Mouse (Mus musculus): ENCODE measurements around the gene Lpo. TPM values are rescaled to one million over a fixed set of nuclear protein-coding genes. Genes with fewer than 3 reads are reported as not detected.

Lpo gene
- total RNA-seq, 1 experiment from 2014 or later, result not detected

DNA sequence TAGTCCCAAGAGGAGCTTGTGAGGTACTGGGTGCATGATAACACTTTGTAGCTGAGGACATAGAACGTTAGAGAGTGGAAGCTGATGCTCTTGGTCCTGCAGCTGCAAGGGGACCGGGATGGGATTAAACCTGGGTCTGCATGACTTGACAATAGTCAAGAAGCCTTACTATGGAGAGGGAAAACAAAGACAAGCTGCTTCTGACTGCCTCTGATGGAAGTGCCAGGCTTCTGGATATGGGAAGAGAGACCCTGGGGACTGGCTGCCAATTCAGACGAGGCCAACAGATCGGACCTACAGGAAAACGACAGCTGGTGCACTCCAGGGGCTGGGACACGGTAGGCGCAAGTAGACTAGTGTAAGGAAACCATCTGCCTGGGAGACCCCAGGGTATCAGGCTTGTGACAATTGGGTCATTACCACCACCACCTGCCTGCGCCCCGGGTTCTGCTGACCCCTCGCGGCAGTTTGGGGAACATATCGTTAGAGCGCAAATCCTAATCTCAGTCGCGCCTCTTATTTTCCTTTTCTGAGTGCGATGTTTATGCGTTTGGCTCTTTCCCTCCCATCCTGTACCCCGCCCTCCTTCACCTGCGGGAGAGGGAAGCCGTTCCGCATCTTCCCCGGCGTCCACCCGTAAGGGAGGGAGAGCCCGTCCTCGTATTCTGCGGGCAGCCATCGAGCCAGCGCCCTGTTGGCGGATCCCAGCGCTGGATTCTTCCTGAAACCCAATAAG lies 11.2 kb downstream of the Lpo start:
- peak; percentile 68 to 74 for ATAC-seq (replicated peaks in 1 of 2; ENCODE audit: insufficient read depth in 1 of 2, low FRiP score in 2 of 2, low TSS enrichment in 1 of 2, low read depth in 1 of 2, poor library complexity in 2 of 2, severe bottlenecking in 2 of 2)

DNA sequence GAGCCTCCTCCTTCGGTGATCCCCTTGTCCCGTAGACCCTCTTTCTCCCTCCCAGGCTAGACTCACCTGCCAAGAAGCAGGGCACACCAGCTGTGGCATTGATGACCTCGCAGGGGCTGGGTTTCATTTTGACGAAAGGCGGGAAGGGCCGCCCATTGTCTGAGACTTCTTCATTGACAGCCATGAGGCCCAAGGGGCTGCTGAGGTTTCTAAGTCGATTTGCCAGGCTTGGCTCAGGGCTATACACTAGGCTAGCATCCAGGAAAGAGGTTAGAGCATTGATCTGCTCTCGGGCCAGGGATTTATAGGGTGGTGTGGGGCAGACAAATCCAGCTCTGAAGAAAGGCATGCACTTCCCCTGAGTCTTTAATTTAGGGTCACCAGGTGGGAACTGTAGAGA lies 13.3 kb downstream of the Lpo start:
- no peak for ATAC-seq (replicated peaks in 1 of 2; ENCODE audit: insufficient read depth in 1 of 2, low FRiP score in 2 of 2, low TSS enrichment in 1 of 2, low read depth in 1 of 2, poor library complexity in 2 of 2, severe bottlenecking in 2 of 2)

DNA sequence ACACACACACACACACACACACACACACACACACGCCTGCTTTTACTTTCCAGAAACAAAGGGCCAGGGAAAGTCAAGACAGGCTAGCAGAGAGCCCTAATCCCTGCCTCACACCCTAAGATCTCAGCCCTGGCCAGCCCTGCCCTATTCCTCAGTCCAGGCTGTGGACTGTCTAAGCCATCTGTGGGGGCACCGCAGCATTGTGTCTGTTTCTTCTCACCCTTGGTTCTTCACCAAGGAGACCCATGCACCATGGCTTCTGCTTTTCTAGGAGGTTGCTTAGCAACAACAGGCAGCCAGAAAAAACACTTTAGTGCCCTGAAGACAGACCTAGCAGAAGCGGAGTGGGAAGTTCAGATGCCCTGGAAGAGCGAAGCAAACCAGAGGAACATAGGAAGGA lies 16.7 kb downstream of the Lpo start:
- ATAC-seq (replicated peaks in 1 of 2; ENCODE audit: insufficient read depth in 1 of 2, low FRiP score in 2 of 2, low TSS enrichment in 1 of 2, low read depth in 1 of 2, poor library complexity in 2 of 2, severe bottlenecking in 2 of 2), result peak; percentile 89 to 91

DNA sequence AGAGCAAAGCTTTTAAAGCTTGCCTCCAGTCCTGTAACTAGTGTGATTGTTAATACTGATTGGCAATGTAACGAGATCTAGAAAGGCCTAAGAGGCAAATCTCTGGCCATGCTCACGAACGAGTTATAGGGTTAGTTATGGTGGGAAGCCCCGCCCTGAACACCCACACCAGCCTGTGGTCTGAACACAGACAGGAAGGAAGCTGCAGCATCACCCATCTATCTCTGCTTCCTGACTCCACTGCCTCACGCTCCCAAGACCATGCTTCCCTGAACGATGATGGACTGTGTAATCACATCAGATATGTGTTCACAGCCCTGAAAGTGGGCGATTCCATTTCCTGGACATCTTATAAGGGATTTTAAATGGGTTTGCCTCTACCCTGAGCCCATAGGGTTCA lies 19.9 kb downstream of the Lpo start:
- ATAC-seq (replicated peaks in 1 of 2; ENCODE audit: insufficient read depth in 1 of 2, low FRiP score in 2 of 2, low TSS enrichment in 1 of 2, low read depth in 1 of 2, poor library complexity in 2 of 2, severe bottlenecking in 2 of 2), result peak in 1 of 2 experiments; percentile 49; a peak in 2 of 4 replicates

DNA sequence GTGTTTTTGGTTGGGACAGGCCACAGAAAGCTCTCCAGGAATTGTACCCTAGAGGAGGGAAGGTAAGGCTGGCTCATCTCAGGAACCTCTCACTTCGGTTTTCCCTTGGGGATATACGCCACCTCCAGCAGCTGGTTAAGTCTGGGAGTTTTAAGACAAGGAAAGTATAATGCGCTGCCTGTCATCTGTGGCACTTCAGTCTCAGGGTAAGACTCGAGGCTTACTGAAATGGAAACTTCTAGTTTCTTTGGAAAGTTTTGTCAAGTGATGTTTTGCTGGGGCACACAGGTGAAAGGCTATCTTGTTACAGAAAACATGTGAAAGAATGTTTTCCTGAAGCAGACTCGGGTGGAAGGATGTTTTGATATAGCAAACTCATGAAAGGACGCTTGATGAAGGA lies 20.7 kb downstream of the Lpo start:
- ATAC-seq (replicated peaks in 1 of 2; ENCODE audit: insufficient read depth in 1 of 2, low FRiP score in 2 of 2, low TSS enrichment in 1 of 2, low read depth in 1 of 2, poor library complexity in 2 of 2, severe bottlenecking in 2 of 2), result no peak

DNA sequence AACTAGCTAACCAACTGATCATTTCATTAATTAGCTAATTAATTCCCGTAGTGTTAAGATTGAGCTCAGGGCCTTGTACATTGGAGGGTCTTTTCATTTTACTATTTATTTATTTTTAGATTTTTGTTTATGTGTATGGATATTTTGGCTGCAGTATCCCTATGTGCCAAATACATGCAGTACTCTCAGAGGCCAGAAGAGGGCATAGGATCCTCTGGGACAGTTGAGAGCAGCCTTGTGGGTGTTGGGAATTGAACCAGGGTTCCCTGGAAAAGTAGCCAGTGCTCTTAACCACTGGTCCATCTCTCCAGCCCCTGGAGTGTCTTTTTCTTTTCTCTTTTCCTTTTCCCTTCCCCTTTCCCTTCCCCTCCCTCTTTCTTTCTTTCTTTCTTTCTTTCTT lies 22.6 kb downstream of the Lpo start:
- no peak for ATAC-seq (replicated peaks in 1 of 2; ENCODE audit: insufficient read depth in 1 of 2, low FRiP score in 2 of 2, low TSS enrichment in 1 of 2, low read depth in 1 of 2, poor library complexity in 2 of 2, severe bottlenecking in 2 of 2)

DNA sequence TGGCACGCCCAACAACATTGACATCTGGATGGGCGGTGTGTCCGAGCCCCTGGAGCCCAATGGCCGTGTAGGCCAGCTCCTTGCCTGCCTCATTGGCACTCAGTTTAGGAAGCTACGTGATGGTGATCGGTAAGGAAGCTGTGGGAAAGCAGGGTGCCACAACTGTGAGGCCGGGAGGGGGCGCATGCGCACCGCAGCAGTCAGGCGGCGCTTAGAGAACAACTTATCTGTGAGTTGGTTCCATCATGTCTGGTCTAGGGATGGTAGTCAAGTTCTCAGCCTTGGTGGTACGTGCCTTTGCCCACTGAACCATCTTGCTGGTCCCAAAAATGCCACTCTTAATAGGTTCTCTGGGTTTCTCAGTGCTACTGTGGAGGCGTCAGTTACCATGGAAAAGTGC lies 25.5 kb downstream of the Lpo start:
- 0 out of 4 replicates have a peak, but pooled peaks of 1 of the 2 experiments have one; percentile 31 for ATAC-seq (replicated peaks in 1 of 2; ENCODE audit: insufficient read depth in 1 of 2, low FRiP score in 2 of 2, low TSS enrichment in 1 of 2, low read depth in 1 of 2, poor library complexity in 2 of 2, severe bottlenecking in 2 of 2)

DNA sequence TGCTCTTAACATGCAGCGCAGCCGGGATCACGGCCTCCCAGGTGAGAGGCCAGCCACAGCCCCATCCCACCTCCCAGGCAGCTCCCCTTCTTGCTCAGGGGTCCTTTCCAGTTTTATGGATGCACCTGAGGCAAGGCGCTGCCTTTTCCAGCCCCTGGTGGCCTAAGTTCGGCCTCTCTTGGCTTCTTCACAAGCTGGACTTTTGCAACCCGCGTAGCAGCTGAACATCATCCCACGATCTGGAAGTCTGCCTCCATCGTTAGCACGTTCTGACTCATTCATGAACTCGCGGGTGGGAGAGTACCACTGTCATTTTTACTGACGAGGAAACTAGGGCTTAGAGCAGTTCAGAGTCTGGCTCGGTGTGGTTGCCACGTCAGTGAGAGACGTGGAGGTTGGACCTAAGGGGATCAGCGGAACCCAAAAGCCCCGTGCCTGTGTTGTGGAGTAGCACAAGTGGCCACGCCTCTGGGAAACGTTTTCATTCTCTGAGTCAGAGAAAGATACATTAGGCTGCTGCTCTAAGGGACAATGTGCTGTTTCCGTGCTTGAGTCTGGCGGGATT lies 26.3 kb downstream of the Lpo start:
- no peak for ATAC-seq (replicated peaks in 1 of 2; ENCODE audit: insufficient read depth in 1 of 2, low FRiP score in 2 of 2, low TSS enrichment in 1 of 2, low read depth in 1 of 2, poor library complexity in 2 of 2, severe bottlenecking in 2 of 2)

DNA sequence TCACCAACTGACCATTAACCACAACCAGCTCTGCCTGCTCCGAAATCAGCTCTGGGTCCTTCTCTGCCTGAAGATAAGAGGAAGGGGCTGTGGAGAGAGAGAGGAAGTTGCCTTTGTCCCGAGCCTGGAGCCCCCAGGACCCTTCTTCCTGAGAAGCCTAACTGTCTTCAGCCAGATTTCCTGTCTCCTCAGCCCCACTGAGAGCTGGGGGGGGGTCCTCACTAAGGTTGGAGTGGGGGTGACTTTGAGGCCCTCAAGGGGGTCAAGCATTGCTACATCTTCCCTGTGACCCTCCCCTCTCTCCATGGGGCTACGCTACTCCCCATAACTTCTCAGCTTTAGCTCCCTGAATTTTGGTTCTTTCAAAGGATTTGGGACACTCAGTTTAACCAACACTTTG lies 34.6 kb downstream of the Lpo start, which contains the start of gene Mpo:
Gene Mpo, plus strand, starts transcription at position 122 of the 400 bp plus-strand sequence.
- ATAC-seq (replicated peaks in 1 of 2; ENCODE audit: insufficient read depth in 1 of 2, low FRiP score in 2 of 2, low TSS enrichment in 1 of 2, low read depth in 1 of 2, poor library complexity in 2 of 2, severe bottlenecking in 2 of 2), result peak; percentile 29 to 34; a peak in 2 of 4 replicates

DNA sequence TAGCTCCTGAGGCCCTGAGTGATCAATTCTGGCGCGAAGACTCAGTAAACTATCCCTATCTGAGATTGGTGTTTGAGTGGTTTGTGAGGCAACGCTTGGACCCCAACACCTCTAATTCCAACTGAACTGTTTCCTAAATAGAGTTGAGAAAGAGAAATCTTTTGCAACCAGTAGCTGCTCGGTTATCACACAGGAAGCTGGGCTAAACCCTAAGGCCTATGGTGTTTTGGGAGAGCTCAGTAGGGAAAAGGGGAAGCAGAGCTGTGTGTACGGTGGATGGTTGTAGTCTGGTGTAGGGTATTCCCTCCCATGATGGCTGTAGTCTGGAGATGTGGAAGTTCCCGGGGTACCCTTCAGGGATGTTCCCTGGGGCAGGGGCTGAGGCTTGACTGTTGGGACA lies 38.0 kb downstream of the Lpo start:
- peak; percentile 42 to 55; a peak in 2 of 4 replicates for ATAC-seq (replicated peaks in 1 of 2; ENCODE audit: insufficient read depth in 1 of 2, low FRiP score in 2 of 2, low TSS enrichment in 1 of 2, low read depth in 1 of 2, poor library complexity in 2 of 2, severe bottlenecking in 2 of 2)

DNA sequence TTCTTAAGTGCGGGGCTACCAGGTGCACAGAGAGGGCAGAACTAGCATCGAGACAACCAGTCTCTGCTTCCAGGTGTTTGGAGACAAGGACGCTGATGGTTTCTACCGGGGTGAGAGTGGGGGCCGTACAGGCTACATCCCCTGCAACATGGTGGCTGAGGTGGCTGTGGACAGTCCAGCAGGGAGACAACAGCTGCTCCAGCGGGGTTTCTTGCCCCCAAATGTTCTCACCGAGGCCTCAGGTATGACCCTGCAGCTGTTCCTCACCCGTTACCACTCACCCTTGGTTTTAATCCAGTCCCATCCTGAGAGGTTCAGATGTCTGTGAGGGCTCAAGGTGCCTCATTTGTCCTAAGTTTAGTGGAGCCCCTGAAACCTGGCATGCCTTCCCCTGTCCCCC lies 48.0 kb downstream of the Lpo start:
- no peak for ATAC-seq (replicated peaks in 1 of 2; ENCODE audit: insufficient read depth in 1 of 2, low FRiP score in 2 of 2, low TSS enrichment in 1 of 2, low read depth in 1 of 2, poor library complexity in 2 of 2, severe bottlenecking in 2 of 2)

DNA sequence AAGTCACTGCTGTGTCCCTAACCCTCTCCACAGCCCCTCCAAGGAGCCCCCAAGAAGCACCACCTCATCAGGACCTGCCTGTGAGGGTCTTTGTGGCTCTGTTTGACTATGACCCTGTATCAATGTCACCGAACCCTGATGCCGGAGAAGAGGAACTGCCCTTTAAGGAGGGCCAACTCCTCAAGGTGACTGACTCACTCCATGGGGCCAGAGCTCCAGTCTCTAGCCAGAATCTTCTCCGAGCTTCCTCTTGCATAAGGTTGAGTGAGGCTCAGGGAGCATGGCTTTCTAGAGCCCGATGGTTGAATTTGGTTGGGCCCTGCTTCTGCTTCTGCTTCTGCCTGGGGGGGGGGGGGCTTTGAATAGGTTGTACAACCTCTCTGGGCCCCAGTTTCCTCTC lies 48.7 kb downstream of the Lpo start:
- peak in 1 of 2 experiments; percentile 22; a peak in 1 of 4 replicates for ATAC-seq (replicated peaks in 1 of 2; ENCODE audit: insufficient read depth in 1 of 2, low FRiP score in 2 of 2, low TSS enrichment in 1 of 2, low read depth in 1 of 2, poor library complexity in 2 of 2, severe bottlenecking in 2 of 2)

DNA sequence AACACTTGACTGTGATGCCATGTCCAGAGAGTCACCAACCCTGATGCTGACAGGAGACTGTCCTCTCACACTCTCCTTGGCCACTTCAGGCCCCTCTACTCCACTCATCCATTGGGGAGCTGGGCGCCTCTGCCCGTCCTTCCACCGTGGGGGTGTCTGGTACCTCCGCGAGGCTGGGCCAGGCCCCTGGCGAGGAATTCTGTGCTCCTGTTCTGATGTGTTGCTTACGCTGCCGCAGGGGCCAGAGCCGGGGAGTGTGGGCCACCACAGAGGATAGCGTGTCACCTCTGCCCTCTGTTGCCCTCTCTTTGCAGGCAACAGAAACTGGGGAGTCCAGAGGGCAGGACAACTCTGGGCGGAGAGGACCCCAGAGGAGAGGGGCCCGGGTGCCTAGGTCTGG lies 49.2 kb downstream of the Lpo start:
- ATAC-seq (replicated peaks in 1 of 2; ENCODE audit: insufficient read depth in 1 of 2, low FRiP score in 2 of 2, low TSS enrichment in 1 of 2, low read depth in 1 of 2, poor library complexity in 2 of 2, severe bottlenecking in 2 of 2), result 0 out of 4 replicates have a peak, but pooled peaks of 1 of the 2 experiments have one; percentile 4

DNA sequence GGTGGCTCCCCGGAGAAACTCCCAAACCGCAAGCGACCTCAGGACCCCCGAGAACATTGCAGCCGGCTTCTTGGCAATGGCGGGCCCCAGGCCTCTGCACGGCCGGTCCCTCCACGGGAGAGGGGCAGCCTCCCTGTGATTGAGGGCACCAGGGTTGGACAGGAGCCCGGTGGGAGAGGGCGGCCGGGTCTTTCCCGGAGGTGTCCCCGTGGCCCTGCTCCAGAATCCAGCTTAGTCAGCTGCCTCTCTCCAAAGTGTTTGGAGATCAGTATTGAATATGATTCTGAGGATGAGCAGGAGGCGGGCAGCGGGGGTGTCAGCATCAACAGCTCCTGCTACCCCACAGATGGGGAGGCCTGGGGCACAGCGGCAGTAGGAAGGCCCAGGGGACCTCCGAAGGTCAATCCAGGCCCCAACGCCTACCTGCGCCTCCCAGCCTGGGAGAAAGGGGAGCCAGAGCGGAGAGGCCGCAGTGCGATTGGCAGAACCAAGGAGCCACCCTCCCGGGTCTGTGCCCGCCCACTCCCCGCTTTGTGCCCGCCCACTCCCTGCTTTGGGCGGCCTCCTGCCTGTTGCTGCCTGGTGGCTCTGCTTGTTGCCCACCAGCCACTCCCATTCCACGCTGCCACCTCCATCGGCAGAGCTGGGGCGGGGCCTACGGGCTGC lies 49.9 kb downstream of the Lpo start:
- peak; percentile 74 to 77 for ATAC-seq (replicated peaks in 1 of 2; ENCODE audit: insufficient read depth in 1 of 2, low FRiP score in 2 of 2, low TSS enrichment in 1 of 2, low read depth in 1 of 2, poor library complexity in 2 of 2, severe bottlenecking in 2 of 2)

DNA sequence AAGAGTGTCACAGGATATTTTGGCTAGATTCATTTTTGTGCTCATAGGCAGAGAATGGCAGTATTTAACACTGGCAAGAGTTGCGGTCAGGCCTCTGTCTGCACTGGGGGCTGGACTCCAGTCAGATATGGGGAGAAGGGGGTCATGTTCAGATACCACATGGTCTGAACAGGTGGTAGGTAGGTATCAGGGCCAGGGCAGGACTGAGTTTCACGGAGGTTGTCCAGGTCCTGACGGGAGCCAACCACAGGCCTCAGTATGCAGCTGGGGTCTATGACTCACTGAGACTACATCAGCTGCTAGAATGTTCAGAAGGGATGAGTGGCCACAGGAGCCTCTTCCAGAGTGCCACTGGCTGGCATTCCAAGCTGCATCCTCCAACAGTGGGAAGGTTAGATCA lies 55.7 kb downstream of the Lpo start:
- ATAC-seq (replicated peaks in 1 of 2; ENCODE audit: insufficient read depth in 1 of 2, low FRiP score in 2 of 2, low TSS enrichment in 1 of 2, low read depth in 1 of 2, poor library complexity in 2 of 2, severe bottlenecking in 2 of 2), result no peak

DNA sequence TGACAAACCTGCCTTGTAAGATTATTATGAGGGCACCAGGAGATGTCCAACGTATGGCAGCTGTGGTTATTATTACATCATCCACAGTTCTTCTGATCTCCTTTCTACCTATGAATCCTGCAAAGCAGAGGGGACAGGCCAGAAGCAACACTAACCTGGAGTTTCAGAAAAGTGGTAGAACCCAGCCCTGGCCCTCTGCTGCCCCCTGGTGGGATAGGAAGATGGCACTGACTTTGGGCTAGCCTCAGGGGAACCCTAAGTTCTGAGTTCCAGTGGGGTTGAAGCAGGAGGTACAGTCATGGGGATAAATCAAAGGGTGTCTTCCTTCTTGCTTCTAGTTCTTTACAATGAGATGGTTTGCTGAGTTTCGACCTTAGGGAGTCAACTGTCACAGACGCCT lies 57.1 kb downstream of the Lpo start:
- ATAC-seq (replicated peaks in 1 of 2; ENCODE audit: insufficient read depth in 1 of 2, low FRiP score in 2 of 2, low TSS enrichment in 1 of 2, low read depth in 1 of 2, poor library complexity in 2 of 2, severe bottlenecking in 2 of 2), result peak; percentile 81 to 86

DNA sequence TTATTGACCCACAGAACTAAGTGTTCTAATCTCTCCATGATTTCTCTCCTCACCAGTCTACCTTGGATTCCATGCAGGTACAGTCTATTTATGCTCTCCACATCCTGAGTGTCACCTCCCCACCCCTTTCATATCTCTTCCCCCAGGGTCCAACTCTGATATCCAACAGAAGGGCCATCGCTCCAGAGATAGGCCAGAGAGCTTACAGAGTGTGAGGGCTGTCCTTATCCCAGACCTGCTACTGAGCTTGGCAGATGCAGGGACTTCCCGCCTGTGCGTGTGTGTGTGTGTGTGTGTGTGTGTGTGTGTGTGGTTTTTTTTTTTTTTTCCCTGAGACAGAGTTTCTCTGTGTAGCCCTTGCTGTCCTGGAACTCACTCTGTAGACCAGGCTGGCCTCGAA lies 59.3 kb downstream of the Lpo start:
- ATAC-seq (replicated peaks in 1 of 2; ENCODE audit: insufficient read depth in 1 of 2, low FRiP score in 2 of 2, low TSS enrichment in 1 of 2, low read depth in 1 of 2, poor library complexity in 2 of 2, severe bottlenecking in 2 of 2), result no peak

Measured in hematopoietic stem cell, adult 5-6 weeks (primary cell).